Mouse (Mus musculus): ENCODE data around the gene Togaram1. TPM values are rescaled to one million over a fixed set of nuclear protein-coding genes. Genes with fewer than 3 reads are reported as not detected.

Gene Togaram1
- polyA plus RNA-seq, 1 experiment: 51.4 TPM

DNA sequence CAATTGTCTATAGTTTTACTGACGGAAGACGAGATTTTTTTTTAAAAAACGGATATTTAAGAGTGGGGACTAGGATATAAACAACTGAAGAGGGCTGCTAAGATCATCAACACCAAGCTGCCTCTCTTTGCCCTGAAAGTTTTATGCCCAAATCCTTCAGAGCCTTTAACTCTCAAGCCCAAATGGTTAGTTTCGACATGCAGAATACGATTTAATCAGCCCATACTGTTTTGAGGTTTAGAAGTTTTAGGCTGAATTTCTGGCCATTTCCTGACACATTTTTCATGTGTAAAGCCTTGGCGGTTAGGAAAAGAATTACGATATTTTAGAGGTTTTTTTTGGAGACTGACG lies 70.2 kb downstream of the Togaram1 start:
- H3K9me3 ChIP-seq (replicated peaks; ENCODE audit: control insufficient read depth, insufficient read depth, low read length, poor library complexity, severe bottlenecking): peaks cover 15% of the 10 kb centered on the region
- H3K36me3 ChIP-seq (ENCODE audit: control insufficient read depth, insufficient read depth, low read length, poor library complexity, severe bottlenecking): peaks cover 2% of the 10 kb centered on the region; the same call in 1 of the 2 replicates
- H3K27ac ChIP-seq (ENCODE audit: insufficient read depth, low read length): no peak overlapping the region
- H3K4me1 ChIP-seq (ENCODE audit: control insufficient read depth, insufficient read depth, low read length): peaks cover 2% of the 10 kb centered on the region
- no peak overlapping the region for H3K4me3 ChIP-seq (ENCODE audit: low read depth, low read length)
- H3K27me3 ChIP-seq (ENCODE audit: control insufficient read depth, insufficient read depth, low read length, poor library complexity, severe bottlenecking): no peaks in the 10 kb centered on the region
- TF ChIP-seq CTCF (IDR thresholded peaks at IDR 0.05; ENCODE audit: low read depth, low read length) (no peak), EP300 (IDR thresholded peaks at IDR 0.05; ENCODE audit: insufficient read depth, low read depth, low read length) (no peak), POLR2A (IDR thresholded peaks at IDR 0.05; ENCODE audit: insufficient read depth, low read length) (no peak)
- H3K9ac ChIP-seq (ENCODE audit: low read depth, poor library complexity, severe bottlenecking): no peak overlapping the region

DNA sequence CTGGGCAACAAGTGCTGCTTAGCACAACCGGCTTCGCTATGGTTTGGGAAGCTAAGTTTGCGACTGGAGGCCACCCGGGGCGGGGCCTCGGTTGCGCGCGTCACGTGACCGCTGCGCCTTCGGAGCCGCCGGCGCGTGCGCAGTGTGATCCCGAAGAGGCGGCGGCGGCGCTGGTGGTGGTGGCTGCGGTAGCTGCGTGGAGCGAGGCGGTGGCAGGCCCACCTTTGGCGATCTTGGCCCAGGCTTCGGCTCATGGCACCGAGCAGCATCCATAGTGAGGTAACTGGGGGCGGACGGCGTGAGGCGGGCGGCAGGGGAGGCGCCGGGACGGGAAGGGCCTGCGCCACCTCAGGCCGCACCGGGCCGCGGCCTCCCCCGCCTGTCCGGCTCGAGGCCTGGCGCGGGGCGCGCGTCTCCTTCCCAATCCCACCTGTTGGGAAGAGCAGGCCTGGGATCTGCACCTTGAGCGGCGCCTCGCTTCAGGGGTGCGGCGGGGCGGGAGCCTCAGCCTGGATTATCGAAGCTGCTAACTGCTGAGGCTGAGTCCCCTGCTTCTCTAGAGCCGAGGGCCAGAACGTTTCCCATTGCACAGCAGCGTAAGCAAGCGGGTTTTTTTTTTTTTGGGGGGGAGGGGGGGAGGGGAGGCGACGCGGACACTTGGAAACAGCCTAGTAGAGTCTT lies 70.7 kb downstream of the Togaram1 start, which contains the start of gene Prpf39:
Prpf39 (plus strand) TSS at position 144 of the 681 bp plus-strand sequence.
- TF ChIP-seq EP300 (IDR thresholded peaks at IDR 0.05; ENCODE audit: insufficient read depth, low read depth, low read length): no peak
- TF ChIP-seq CTCF (IDR thresholded peaks at IDR 0.05; ENCODE audit: low read depth, low read length): no peak
- peak; percentile 73 for TF ChIP-seq POLR2A (IDR thresholded peaks at IDR 0.05; ENCODE audit: insufficient read depth, low read length)
- peak within 1 kb of the TSS; percentile 82 for H3K4me3 ChIP-seq (ENCODE audit: low read depth, low read length)

DNA sequence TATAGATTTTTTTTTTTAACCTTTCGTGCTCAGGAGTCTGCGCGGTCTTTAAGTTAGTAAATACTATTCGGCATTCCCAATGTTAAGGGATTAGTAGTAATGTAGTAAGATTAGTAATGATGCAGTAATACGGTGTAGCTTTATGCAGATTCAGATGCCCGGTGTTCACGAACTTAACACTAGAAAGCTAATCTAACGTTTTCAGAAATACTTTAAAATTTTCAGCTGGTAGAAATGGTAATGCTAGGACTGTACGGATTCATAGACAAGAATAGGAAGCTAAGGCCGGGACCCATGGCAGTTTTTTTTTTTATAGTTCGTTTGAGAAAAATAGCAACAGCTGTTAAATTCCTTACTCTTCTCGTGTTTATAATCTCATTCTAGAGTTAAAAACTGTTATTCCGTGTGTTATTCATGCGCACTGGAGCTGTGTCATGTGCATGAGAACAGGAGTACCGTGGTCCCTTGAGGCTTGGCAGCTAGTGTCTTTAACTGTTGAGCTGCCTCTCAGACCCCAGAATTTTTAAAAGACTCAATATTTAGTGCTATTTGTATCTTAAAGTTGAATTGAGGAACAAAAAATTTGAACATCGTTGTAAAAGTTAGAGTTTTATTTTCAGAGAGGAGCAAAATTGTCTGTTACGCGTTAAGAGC lies 71.4 kb downstream of the Togaram1 start:
- Histone ChIP-seq H3K27me3 (ENCODE audit: control insufficient read depth, insufficient read depth, low read length, poor library complexity, severe bottlenecking) (no peaks in the 10 kb centered on the region), H3K27ac (ENCODE audit: insufficient read depth, low read length) (no peak overlapping the region), H3K4me3 (ENCODE audit: low read depth, low read length) (peak overlapping the region; percentile 82), H3K9me3 (replicated peaks; ENCODE audit: control insufficient read depth, insufficient read depth, low read length, poor library complexity, severe bottlenecking) (peaks cover 15% of the 10 kb centered on the region), H3K9ac (ENCODE audit: low read depth, poor library complexity, severe bottlenecking) (peak overlapping the region; percentile 85), H3K4me1 (ENCODE audit: control insufficient read depth, insufficient read depth, low read length) (peaks cover 2% of the 10 kb centered on the region), H3K36me3 (ENCODE audit: control insufficient read depth, insufficient read depth, low read length, poor library complexity, severe bottlenecking) (peaks cover 6% of the 10 kb centered on the region)
- TF ChIP-seq CTCF (IDR thresholded peaks at IDR 0.05; ENCODE audit: low read depth, low read length): no peak
- TF ChIP-seq EP300 (IDR thresholded peaks at IDR 0.05; ENCODE audit: insufficient read depth, low read depth, low read length): no peak
- TF ChIP-seq POLR2A (IDR thresholded peaks at IDR 0.05; ENCODE audit: insufficient read depth, low read length): no peak

More for the DNA sequence above, 70.7 kb downstream of the Togaram1 start, which contains the start of gene Prpf39:
- H3K27ac ChIP-seq (ENCODE audit: insufficient read depth, low read length): no peak within 1 kb of the TSS
- H3K4me1 ChIP-seq (ENCODE audit: control insufficient read depth, insufficient read depth, low read length): peaks cover 2% of the 10 kb centered on the region
- H3K36me3 ChIP-seq (ENCODE audit: control insufficient read depth, insufficient read depth, low read length, poor library complexity, severe bottlenecking): peaks cover 2% of the 10 kb centered on the region; the same call in 1 of the 2 replicates
- peaks cover 15% of the 10 kb centered on the region for H3K9me3 ChIP-seq (replicated peaks; ENCODE audit: control insufficient read depth, insufficient read depth, low read length, poor library complexity, severe bottlenecking)
- H3K27me3 ChIP-seq (ENCODE audit: control insufficient read depth, insufficient read depth, low read length, poor library complexity, severe bottlenecking): no peaks in the 10 kb centered on the region
- peak within 1 kb of the TSS; percentile 85 for H3K9ac ChIP-seq (ENCODE audit: low read depth, poor library complexity, severe bottlenecking)

DNA sequence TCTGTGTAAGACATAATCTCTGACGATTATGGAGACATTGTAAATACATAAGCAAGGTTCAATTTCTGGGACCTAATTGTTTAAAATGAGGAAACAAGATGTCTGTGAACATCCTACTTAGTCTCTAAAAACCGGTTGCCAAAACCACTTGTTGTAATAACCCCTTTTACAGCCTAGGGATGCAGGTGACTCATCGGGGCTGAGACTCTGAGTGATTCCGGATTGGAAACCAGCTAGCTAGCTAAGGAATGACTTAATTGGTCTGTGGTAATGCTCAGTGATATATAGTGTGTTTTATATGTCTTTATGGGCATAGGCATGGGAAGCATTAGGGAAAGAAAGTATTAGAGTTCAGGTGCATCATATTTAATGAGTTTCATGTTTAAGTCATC lies 71.9 kb downstream of the Togaram1 start:
- H3K27me3 ChIP-seq (ENCODE audit: control insufficient read depth, insufficient read depth, low read length, poor library complexity, severe bottlenecking): no peaks in the 10 kb centered on the region
- TF ChIP-seq EP300 (IDR thresholded peaks at IDR 0.05; ENCODE audit: insufficient read depth, low read depth, low read length) (no peak), POLR2A (IDR thresholded peaks at IDR 0.05; ENCODE audit: insufficient read depth, low read length) (no peak), CTCF (IDR thresholded peaks at IDR 0.05; ENCODE audit: low read depth, low read length) (no peak)
- H3K36me3 ChIP-seq (ENCODE audit: control insufficient read depth, insufficient read depth, low read length, poor library complexity, severe bottlenecking): peaks cover 11% of the 10 kb centered on the region
- H3K9ac ChIP-seq (ENCODE audit: low read depth, poor library complexity, severe bottlenecking): peak overlapping the region; percentile 85; the same call in 1 of the 2 replicates
- H3K27ac ChIP-seq (ENCODE audit: insufficient read depth, low read length): no peak overlapping the region
- H3K4me3 ChIP-seq (ENCODE audit: low read depth, low read length): no peak overlapping the region
- peaks cover 15% of the 10 kb centered on the region for H3K9me3 ChIP-seq (replicated peaks; ENCODE audit: control insufficient read depth, insufficient read depth, low read length, poor library complexity, severe bottlenecking)
- H3K4me1 ChIP-seq (ENCODE audit: control insufficient read depth, insufficient read depth, low read length): peaks cover 2% of the 10 kb centered on the region

DNA sequence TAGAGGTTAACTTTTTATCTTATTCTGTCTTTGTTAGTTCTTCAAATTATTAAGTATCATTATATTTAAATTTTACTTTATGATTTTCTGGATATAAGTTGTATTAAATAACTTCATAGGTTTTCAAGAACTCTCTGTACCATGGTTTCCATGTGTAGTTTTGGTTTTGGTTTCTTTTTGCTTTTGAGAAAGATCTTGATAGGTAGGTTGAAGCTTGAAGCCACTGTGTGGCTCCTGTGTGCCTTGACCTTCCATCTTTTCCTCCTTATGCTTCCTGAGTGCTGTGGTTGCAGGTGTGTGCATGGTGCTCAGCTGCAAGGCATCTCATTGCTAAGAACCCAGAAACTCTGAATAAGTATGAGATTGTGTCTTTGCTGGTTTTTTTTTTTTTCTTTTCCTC lies 83.2 kb downstream of the Togaram1 start:
- no peaks in the 10 kb centered on the region for H3K4me1 ChIP-seq (ENCODE audit: control insufficient read depth, insufficient read depth, low read length)
- H3K9me3 ChIP-seq (replicated peaks; ENCODE audit: control insufficient read depth, insufficient read depth, low read length, poor library complexity, severe bottlenecking): no peaks in the 10 kb centered on the region
- no peak overlapping the region for H3K4me3 ChIP-seq (ENCODE audit: low read depth, low read length)
- no peak overlapping the region for H3K27ac ChIP-seq (ENCODE audit: insufficient read depth, low read length)
- H3K9ac ChIP-seq (ENCODE audit: low read depth, poor library complexity, severe bottlenecking): no peak overlapping the region
- no peaks in the 10 kb centered on the region for H3K27me3 ChIP-seq (ENCODE audit: control insufficient read depth, insufficient read depth, low read length, poor library complexity, severe bottlenecking)
- peaks cover 28% of the 10 kb centered on the region for H3K36me3 ChIP-seq (ENCODE audit: control insufficient read depth, insufficient read depth, low read length, poor library complexity, severe bottlenecking)
- TF ChIP-seq POLR2A (IDR thresholded peaks at IDR 0.05; ENCODE audit: insufficient read depth, low read length) (no peak), EP300 (IDR thresholded peaks at IDR 0.05; ENCODE audit: insufficient read depth, low read depth, low read length) (no peak), CTCF (IDR thresholded peaks at IDR 0.05; ENCODE audit: low read depth, low read length) (no peak)

DNA sequence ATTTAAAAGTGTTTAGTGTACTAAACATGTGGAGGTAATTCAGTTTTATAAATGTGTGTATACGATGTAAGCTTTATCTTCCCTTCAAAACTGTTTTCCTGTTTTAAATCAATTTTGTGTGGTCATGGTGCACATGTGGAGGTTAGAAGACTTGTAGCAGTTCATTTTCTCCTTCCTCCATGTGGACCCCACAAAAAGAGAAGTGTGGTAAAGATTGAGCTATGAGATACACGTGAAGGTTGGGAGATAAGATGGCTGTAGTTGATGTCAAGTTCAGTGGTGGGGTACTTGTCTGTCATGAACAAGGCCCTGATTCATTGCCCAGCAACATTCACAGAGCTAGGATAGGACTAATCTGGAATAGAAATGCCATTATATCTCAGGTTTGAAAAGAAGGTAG lies 92.6 kb downstream of the Togaram1 start:
- H3K4me3 ChIP-seq (ENCODE audit: low read depth, low read length): no peak overlapping the region
- H3K9me3 ChIP-seq (replicated peaks; ENCODE audit: control insufficient read depth, insufficient read depth, low read length, poor library complexity, severe bottlenecking): no peaks in the 10 kb centered on the region
- no peak overlapping the region for H3K27ac ChIP-seq (ENCODE audit: insufficient read depth, low read length)
- TF ChIP-seq EP300 (IDR thresholded peaks at IDR 0.05; ENCODE audit: insufficient read depth, low read depth, low read length) (no peak), CTCF (IDR thresholded peaks at IDR 0.05; ENCODE audit: low read depth, low read length) (no peak), POLR2A (IDR thresholded peaks at IDR 0.05; ENCODE audit: insufficient read depth, low read length) (no peak)
- H3K9ac ChIP-seq (ENCODE audit: low read depth, poor library complexity, severe bottlenecking): no peak overlapping the region
- H3K36me3 ChIP-seq (ENCODE audit: control insufficient read depth, insufficient read depth, low read length, poor library complexity, severe bottlenecking): peaks cover 60% of the 10 kb centered on the region
- H3K4me1 ChIP-seq (ENCODE audit: control insufficient read depth, insufficient read depth, low read length): no peaks in the 10 kb centered on the region
- no peaks in the 10 kb centered on the region for H3K27me3 ChIP-seq (ENCODE audit: control insufficient read depth, insufficient read depth, low read length, poor library complexity, severe bottlenecking)

Measured in ES-Bruce4 (cell line).